Mouse (Mus musculus) cerebellum, adult 2 months (tissue): Measurements from ENCODE around the gene Lrrc1. TPM values are rescaled to one million over a fixed set of nuclear protein-coding genes. Genes with fewer than 3 reads are reported as not detected.

Experiments used
- DNase-seq, 2 experiments: peaks; one replicate each; pipeline ENCODE4 v3.0.0; 2021
- H3K27ac ChIP-seq: fragments of 200-500 bp; 2 replicates; pipeline ENCODE4 v1.5.1; 2012; ENCODE audit warnings: low read length, control low read depth, inconsistent platforms; ENCODE audit not compliant: insufficient read depth
- H3K27me3 ChIP-seq: fragments of 200-500 bp; 2 replicates; pipeline ENCODE4 v1.6.1; 2012; ENCODE audit warnings: inconsistent platforms, mild to moderate bottlenecking, low read length, moderate library complexity; ENCODE audit not compliant: control insufficient read depth, insufficient read depth
- H3K4me1 ChIP-seq: fragments of 200-500 bp; 2 replicates; pipeline ENCODE4 v1.6.1; 2011; ENCODE audit warnings: low read length; ENCODE audit not compliant: control insufficient read depth, insufficient read depth
- H3K4me3 ChIP-seq: fragments of 200-500 bp; replicated peaks from 2 replicates; pipeline ENCODE3; 2011; ENCODE audit warnings: mild to moderate bottlenecking, low read depth, low read length, control low read depth; ENCODE audit not compliant: insufficient read depth
- CTCF ChIP-seq: fragments of 200-500 bp; IDR thresholded peaks from 2 replicates; pipeline ENCODE4 v1.5.1; 2011; ENCODE audit warnings: low read depth, mild to moderate bottlenecking, control low read depth, low read length, moderate library complexity, borderline replicate concordance; ENCODE audit not compliant: insufficient read depth
- POLR2A ChIP-seq: fragments of 200-500 bp; IDR thresholded peaks from 2 replicates; pipeline ENCODE4 v1.6.1; 2011; ENCODE audit warnings: low read length, control low read depth, borderline replicate concordance; ENCODE audit not compliant: insufficient read depth
- WGBS: fragments of 180-500 bp; shearing (Covaris S2); methylation state at CpG from one replicate; pipeline ENCODE4 v1.1.7; 2018; 5-methylcytosine and 5-hydroxymethylcytosine counted together
- polyA plus RNA-seq: library from polyadenylated mRNA; depleted of rRNA; stranded (reverse); fragments of >200 nt; gene quantifications from 2 replicates; pipeline ENCODE4 v1.2.3, GENCODE M21; 2012

Gene Lrrc1
- polyA plus RNA-seq, 1 experiment, result 28.8 TPM

GRCm38 (mm10) chr9:77450447-77450846 is 94.2 kb downstream of the Lrrc1 start:
- WGBS, result 69% methylated on average over 2 of the region's 2 CpGs
- H3K4me3 ChIP-seq, result no peak overlapping the region
- no peaks in the 10 kb centered on the region for H3K27me3 ChIP-seq
- no peak for DNase-seq
- TF ChIP-seq CTCF, result no peak
- no peak for TF ChIP-seq POLR2A
- H3K27ac ChIP-seq, result no peak overlapping the region
- H3K4me1 ChIP-seq, result no peaks in the 10 kb centered on the region

- no peaks in the 10 kb centered on the region for H3K4me1 ChIP-seq
- no peaks in the 10 kb centered on the region for H3K27me3 ChIP-seq
- H3K4me3 ChIP-seq, result no peak overlapping the region
- WGBS, result 94% methylated on average over 4 of the region's 4 CpGs
- DNase-seq, result no peak
- TF ChIP-seq POLR2A, result no peak
- TF ChIP-seq CTCF, result no peak
- no peak overlapping the region for H3K27ac ChIP-seq
These were observed 99.8 kb downstream of the Lrrc1 start for GRCm38 (mm10) chr9:77444876-77445275.

GRCm38 (mm10) chr9:77439371-77439770 is 105.3 kb downstream of the Lrrc1 start:
- no peak for TF ChIP-seq POLR2A
- no peak for TF ChIP-seq CTCF
- 88% methylated on average over 6 of the region's 6 CpGs for WGBS
- DNase-seq, result no peak
- no peaks in the 10 kb centered on the region for H3K27me3 ChIP-seq
- H3K27ac ChIP-seq, result no peak overlapping the region
- peaks cover 7% of the 10 kb centered on the region for H3K4me1 ChIP-seq
- H3K4me3 ChIP-seq, result no peak overlapping the region

GRCm38 (mm10) chr9:77438836-77439271 is 105.8 kb downstream of the Lrrc1 start:
- peaks cover 7% of the 10 kb centered on the region for H3K4me1 ChIP-seq
- no peak overlapping the region for H3K27ac ChIP-seq
- H3K4me3 ChIP-seq, result no peak overlapping the region
- TF ChIP-seq CTCF (no peak), POLR2A (no peak)
- 32% methylated on average over 11 of the region's 11 CpGs for WGBS
- no peaks in the 10 kb centered on the region for H3K27me3 ChIP-seq
- peak in 1 of 2 experiments; percentile 9 for DNase-seq

GRCm38 (mm10) chr9:77437131-77437530 is 107.5 kb downstream of the Lrrc1 start:
- H3K27me3 ChIP-seq, result no peaks in the 10 kb centered on the region
- TF ChIP-seq POLR2A, result no peak
- TF ChIP-seq CTCF, result no peak
- H3K27ac ChIP-seq, result no peak overlapping the region
- H3K4me1 ChIP-seq, result peaks cover 7% of the 10 kb centered on the region
- H3K4me3 ChIP-seq, result no peak overlapping the region
- no peak for DNase-seq
- WGBS, result 92% methylated on average over 6 of the region's 6 CpGs

GRCm38 (mm10) chr9:77434965-77435364 is 109.7 kb downstream of the Lrrc1 start:
- 86% methylated on average over 12 of the region's 12 CpGs for WGBS
- no peak for TF ChIP-seq CTCF
- TF ChIP-seq POLR2A, result no peak
- Histone ChIP-seq H3K4me3 (no peak overlapping the region), H3K4me1 (peaks cover 7% of the 10 kb centered on the region), H3K27ac (no peak overlapping the region), H3K27me3 (no peaks in the 10 kb centered on the region)
- no peak for DNase-seq

- no peaks in the 10 kb centered on the region for H3K4me1 ChIP-seq
- no peaks in the 10 kb centered on the region for H3K27me3 ChIP-seq
- TF ChIP-seq CTCF, result no peak
- no peak for TF ChIP-seq POLR2A
- H3K4me3 ChIP-seq, result no peak overlapping the region
- no peak overlapping the region for H3K27ac ChIP-seq
- WGBS, result 84% methylated on average over 4 of the region's 4 CpGs
- DNase-seq, result no peak
These were observed 111.2 kb downstream of the Lrrc1 start for GRCm38 (mm10) chr9:77433476-77433875.

GRCm38 (mm10) chr9:77432030-77432429 is 112.6 kb downstream of the Lrrc1 start:
- TF ChIP-seq CTCF (no peak), POLR2A (no peak)
- H3K27ac ChIP-seq, result no peak overlapping the region
- 89% methylated on average over 17 of the region's 17 CpGs for WGBS
- DNase-seq, result no peak
- no peaks in the 10 kb centered on the region for H3K4me1 ChIP-seq
- H3K27me3 ChIP-seq, result no peaks in the 10 kb centered on the region
- no peak overlapping the region for H3K4me3 ChIP-seq
